ENCODE assay signal across 30 mouse cellular contexts in the genomic region with DNA sequence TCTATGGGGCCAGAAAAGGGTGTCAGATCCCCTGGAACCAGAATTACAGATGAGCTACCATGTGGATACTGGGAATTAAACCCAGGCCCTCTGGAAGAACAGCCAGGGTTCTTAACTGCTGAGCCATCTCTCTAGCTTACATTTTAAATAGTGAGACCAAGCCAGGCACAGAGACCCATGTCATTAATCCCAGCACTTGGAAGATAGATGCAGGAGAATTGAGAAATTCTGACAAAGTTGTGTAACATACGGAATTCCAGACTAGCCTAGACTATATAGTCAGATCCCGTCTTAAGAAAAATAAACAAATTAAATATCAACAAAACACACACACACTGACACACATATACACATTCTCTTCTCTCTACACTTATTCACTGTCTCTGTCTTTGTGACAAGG. TPM values are rescaled to one million over a fixed set of nuclear protein-coding genes. Genes with fewer than 3 reads are reported as not detected.
"Had no signal": no experiment of that assay in that cellular context is flagged by ENCODE, and none has a peak within 500 bp of the region (broad histone marks: within the 10 kb centered on the region; RNA-seq: fewer than 3 reads in every experiment).

No protein-coding gene starts in this region.

- H3K9ac ChIP-seq: embryonic facial prominence, embryonic 12.5 days; embryonic facial prominence, embryonic 13.5 days; embryonic facial prominence, embryonic 15.5 days; forebrain, embryonic 12.5 days; forebrain, embryonic 13.5 days; forebrain, embryonic 15.5 days; forebrain, postnatal 0 days had no signal

- H3K4me1 ChIP-seq: embryonic facial prominence, embryonic 10.5 days; embryonic facial prominence, embryonic 12.5 days; embryonic facial prominence, embryonic 13.5 days; embryonic facial prominence, embryonic 15.5 days; forebrain, embryonic 10.5 days; forebrain, embryonic 12.5 days; forebrain, embryonic 13.5 days; forebrain, embryonic 15.5 days had no signal

- ATAC-seq: forebrain, embryonic 13.5 days; forebrain, embryonic 14.5 days; forebrain, embryonic 15.5 days; forebrain, embryonic 16.5 days; forebrain, postnatal 0 days had no signal

- H3K9me3 ChIP-seq: embryonic facial prominence, embryonic 10.5 days; embryonic facial prominence, embryonic 12.5 days; embryonic facial prominence, embryonic 13.5 days; embryonic facial prominence, embryonic 15.5 days; forebrain, embryonic 10.5 days; forebrain, embryonic 12.5 days; forebrain, embryonic 13.5 days; forebrain, embryonic 15.5 days had no signal

- H3K4me3 ChIP-seq: embryonic facial prominence, embryonic 10.5 days; embryonic facial prominence, embryonic 12.5 days; embryonic facial prominence, embryonic 13.5 days; embryonic facial prominence, embryonic 15.5 days; erythroblast, embryonic 14.5 days; forebrain, embryonic 10.5 days; forebrain, embryonic 12.5 days; forebrain, embryonic 13.5 days; forebrain, embryonic 15.5 days; gastrocnemius, adult 2 months; heart, adult 2 months had no signal

- H3K27ac ChIP-seq: embryonic facial prominence, embryonic 10.5 days; embryonic facial prominence, embryonic 12.5 days; embryonic facial prominence, embryonic 13.5 days; embryonic facial prominence, embryonic 15.5 days; forebrain, embryonic 10.5 days; forebrain, embryonic 12.5 days; forebrain, embryonic 13.5 days; forebrain, embryonic 15.5 days; gastrocnemius, adult 2 months; heart, adult 2 months had no signal

- H3K27me3 ChIP-seq: embryonic facial prominence, embryonic 12.5 days; embryonic facial prominence, embryonic 13.5 days; embryonic facial prominence, embryonic 15.5 days; forebrain, embryonic 12.5 days; forebrain, embryonic 13.5 days; forebrain, embryonic 15.5 days had no signal

- H3K4me2 ChIP-seq: embryonic facial prominence, embryonic 12.5 days; embryonic facial prominence, embryonic 13.5 days; embryonic facial prominence, embryonic 15.5 days; forebrain, embryonic 12.5 days; forebrain, embryonic 13.5 days; forebrain, embryonic 15.5 days had no signal

- DNase-seq: cerebellum, adult 2 months; cerebellum, adult 8-10 months; cerebellum, adult 9-10 months; cerebellum, adult 9-11 months; cerebellum, postnatal 10 days; cerebellum, postnatal 14 days; cerebellum, postnatal 25 days; cerebellum, postnatal 36 days; embryo, embryonic 11 days; forebrain, postnatal 0 days; gastrocnemius, adult 2 months; gastrocnemius, postnatal 10 days; gastrocnemius, postnatal 14 days; gastrocnemius, postnatal 25 days; gastrocnemius, postnatal 36 days; heart, adult 11 months; heart, adult 18-20 months; heart, adult 2 months had no signal

RNA-seq across cellular contexts. Expression of gene Kcp, which starts 44.8 kb away (rescaled TPM):
- total RNA-seq: common myeloid progenitor, adult 5-6 weeks had no signal
